Mouse (Mus musculus) lung, postnatal 4 days (tissue): ENCODE data around the gene Ahsa2.
"Not testable (repeated sequence)": the region's sequence is repeated elsewhere in the genome, so short reads cannot be mapped to it uniquely, and the experiment has no call there.

Experiments
- DNase-seq, 2 experiments: peaks; one replicate each; pipeline ENCODE4 v3.0.0; 2021

The Ahsa2 gene

GRCm38 (mm10) chr11:23497718-23498509 is at the start of gene Ahsa2:
Ahsa2 (minus strand) TSS chr11:23498030.
- DNase-seq: peak; percentile 98

DNA sequence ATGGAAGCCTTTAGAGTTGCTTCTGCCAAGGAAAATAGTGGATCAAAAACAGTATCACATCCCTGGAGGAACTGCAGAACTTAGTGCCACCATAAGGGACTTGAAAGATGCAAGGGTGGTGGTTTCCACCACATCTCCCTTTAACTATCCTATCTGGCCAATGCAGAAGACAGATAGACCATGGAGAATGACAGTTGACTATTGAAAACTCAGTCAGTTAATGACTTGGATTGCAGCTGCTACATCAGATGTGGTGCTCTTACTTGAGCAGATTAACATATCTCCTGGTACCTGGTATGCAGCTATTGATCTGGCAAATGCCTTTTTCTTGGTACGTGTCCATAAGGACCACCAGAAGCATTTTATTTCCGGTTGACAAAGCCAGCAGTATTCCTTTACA is 39.6 kb upstream of the Ahsa2 start:
- DNase-seq: no peak

- DNase-seq: no peak
These were observed 22.8 kb upstream of the Ahsa2 start, which contains the start of gene 1700093K21Rik for GRCm38 (mm10) chr11:23520473-23521205. 1700093K21Rik (minus strand) TSS chr11:23521155.

DNA sequence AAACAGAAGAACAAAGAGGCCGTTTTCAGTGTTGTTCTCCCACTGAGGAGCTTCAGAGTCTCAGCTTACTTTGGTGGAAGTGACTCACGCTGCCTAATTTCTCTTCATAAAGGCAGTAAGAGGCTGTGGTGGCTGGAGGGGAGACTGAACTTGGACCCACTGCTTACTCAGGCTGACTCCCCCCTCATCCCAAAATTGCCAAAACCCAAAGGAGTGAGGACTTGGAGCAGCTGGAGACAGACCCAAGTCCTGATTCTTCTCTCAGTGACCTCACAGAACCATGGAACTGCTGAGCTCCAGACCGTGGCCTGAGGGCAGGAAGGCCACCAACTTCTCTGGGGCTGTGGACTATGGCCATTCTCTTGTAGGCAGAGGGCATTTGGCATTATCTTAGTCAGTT is 21.2 kb upstream of the Ahsa2 start:
- no peak for DNase-seq

DNA sequence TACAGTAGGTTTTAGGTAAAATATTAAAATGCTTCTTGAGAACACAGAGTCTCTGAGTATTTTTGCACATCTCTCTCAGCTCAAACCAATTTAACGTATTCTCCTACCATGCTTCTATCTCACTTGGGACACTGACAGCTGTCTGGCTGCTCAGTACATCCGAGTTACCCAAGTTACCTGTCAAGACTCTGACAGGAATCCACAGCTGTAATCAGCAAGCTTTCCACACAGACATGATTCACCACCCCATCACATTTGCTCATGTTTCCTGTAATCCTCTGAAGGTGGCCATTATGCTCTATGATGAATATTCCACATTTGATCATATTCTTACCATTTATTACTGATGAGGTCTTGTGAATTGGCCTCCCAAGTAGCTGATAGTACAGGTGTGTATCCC is 17.5 kb upstream of the Ahsa2 start:
- no peak for DNase-seq

GRCm38 (mm10) chr11:23514785-23515184 is 17.0 kb upstream of the Ahsa2 start:
- not testable (repeated sequence) for DNase-seq

- not testable (repeated sequence) for DNase-seq
These were observed 7.0 kb upstream of the Ahsa2 start for GRCm38 (mm10) chr11:23504801-23505200.

- no peak for DNase-seq
These were observed 779 bp upstream of the Ahsa2 start for GRCm38 (mm10) chr11:23498609-23499008.

DNA sequence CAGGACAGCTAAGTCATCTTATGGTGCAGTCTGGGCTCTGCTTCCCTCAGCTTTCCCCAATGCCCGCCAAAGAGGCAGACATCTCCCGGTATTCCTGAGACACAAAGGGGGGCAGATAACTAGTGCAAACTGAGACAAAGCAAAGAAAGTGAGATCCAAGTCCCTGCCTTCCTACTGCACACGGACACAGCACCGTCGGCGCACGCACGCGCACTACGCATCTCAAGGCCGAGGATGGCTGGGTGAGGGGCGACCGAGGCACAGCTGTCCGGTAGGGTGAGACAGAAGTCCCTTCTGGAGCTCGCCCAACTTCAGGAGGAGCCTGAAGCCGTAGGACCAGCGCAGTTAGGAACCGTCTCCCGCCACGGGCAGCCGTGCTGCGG is 504 bp downstream of the Ahsa2 start:
- peak; percentile 73 to 82 for DNase-seq

- no peak for DNase-seq
These were observed 1.2 kb downstream of the Ahsa2 start for GRCm38 (mm10) chr11:23496661-23497060.

DNA sequence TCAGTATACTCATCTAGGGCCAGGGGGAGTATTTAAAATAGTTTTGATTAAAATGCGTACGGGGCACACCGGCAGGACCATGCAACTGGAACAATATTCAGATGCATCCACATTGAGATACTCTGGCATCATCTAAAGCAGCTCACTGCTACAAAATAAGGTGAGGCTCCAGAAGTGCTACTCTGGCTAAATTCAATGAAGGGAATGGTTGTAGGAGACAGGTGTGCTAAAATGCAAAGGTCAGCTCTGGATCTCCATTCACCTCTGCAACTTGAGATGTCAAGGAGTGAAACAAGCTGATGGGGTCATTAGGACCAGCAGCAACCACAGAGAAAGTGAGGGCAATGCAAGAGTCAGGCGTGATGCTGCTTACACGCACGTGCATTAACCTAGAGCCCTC is 2.6 kb downstream of the Ahsa2 start:
- DNase-seq: no peak

DNA sequence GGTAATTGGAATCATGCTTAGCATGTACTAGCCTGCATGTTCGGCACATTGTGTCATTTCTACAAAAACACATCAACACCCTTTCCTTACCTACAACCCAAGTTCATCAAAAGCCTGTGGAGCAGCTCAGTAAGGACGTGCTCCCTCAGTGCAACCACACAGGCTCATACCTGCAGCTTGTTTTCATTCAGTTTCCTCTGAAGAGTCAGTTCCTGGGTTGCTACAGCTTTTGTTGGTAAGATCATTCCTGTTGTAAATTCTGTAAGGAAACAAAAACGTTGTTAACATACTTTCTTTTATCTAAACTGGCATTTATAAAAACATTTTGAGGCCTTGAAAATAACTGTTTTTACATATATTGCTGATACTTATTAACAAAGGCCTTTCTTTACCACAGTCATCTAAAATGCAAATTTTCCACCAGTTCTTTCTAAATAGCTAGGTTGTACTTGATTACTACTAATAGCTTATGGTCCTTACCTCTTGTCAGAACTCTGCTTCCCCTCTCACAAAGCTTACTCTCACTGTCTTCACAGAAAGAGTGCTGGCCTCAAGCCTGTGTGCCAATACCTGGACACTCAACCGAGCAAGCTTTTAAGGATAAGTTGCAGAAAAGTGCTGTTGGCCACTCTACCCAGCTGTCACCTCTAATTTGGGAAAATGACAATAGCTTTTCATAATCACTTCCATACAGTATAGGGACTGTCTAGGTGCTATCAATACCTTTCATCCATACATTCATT is 5.6 kb downstream of the Ahsa2 start:
- DNase-seq: no peak

DNA sequence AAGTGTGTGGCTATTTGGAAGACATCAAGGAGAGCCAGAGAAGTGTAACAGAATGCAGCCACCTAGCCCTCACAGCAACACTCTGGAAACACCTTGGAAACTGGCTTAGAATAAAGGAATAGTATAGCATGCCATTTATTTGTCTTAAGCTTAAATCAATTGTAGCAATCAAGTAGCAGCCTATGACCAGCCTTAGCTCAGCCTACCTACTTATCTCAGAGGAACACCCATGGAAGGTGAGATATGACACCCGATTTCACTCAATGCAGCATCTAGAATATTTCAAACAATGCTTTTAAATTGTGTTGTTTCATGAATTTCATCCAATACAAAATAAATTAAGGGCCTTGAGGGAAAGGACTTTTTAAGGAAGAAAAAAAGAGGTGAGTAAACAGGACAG is 7.9 kb downstream of the Ahsa2 start:
- no peak for DNase-seq

DNA sequence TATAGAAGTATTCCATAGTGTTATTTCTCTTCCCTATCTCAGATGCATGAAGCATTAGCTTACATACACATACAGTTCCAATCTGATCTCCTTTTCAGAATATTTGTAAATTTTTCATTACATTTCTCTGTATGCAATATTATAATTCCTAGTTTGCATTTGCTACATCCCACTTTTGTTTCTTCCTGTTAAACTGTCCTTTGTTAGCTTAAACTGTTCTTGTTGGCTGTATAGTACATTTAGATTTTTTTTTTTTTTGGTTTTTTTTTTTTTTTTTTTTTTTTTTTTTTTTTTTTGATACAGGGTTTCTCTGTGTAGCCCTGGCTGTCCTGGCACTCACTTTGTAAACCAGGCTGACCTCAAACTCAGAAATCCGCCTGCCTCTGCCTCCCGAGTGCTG is 32.0 kb downstream of the Ahsa2 start:
- not testable (repeated sequence) for DNase-seq
